Mouse (Mus musculus) forebrain, embryonic 14.5 days (tissue): Measurements from ENCODE around the gene Rps18. TPM values are rescaled to one million over a fixed set of nuclear protein-coding genes. Genes with fewer than 3 reads are reported as not detected.

Source experiments
- ATAC-seq: fragments of 200-750 bp; cut with Nextera tagmentation; 2 replicates; pipeline ENCODE4 v1.8.0; 2017; ENCODE audit warnings: mild to moderate bottlenecking, moderate library complexity
- DNase-seq: peaks from one replicate; pipeline ENCODE4 v3.0.0-alpha.2; 2015; ENCODE audit warnings: low spot score
- H3K27ac ChIP-seq: fragments of 300-500 bp; sonication (generic); 2 replicates; pipeline ENCODE4 v1.5.1; 2014; ENCODE audit warnings: low read depth, mild to moderate bottlenecking, control low read depth, low read length, moderate library complexity
- H3K27me3 ChIP-seq: fragments of 300-500 bp; sonication (generic); replicated peaks from 2 replicates; pipeline ENCODE4 v1.6.1; 2014; ENCODE audit warnings: low read length, control low read depth, mixed read lengths; ENCODE audit not compliant: control insufficient read depth, insufficient read depth
- H3K36me3 ChIP-seq: fragments of 300-500 bp; sonication (generic); 2 replicates; pipeline ENCODE4 v1.6.1; 2014; ENCODE audit warnings: low read length, control low read depth; ENCODE audit not compliant: control insufficient read depth, insufficient read depth
- H3K4me1 ChIP-seq: fragments of 300-500 bp; sonication (generic); 2 replicates; pipeline ENCODE4 v1.6.1; 2014; ENCODE audit warnings: antibody characterized with exemption, low read length, control low read depth; ENCODE audit not compliant: control insufficient read depth, insufficient read depth
- H3K4me2 ChIP-seq: fragments of 300-500 bp; sonication (generic); 2 replicates; pipeline ENCODE4 v1.6.1; 2014; ENCODE audit warnings: mild to moderate bottlenecking, control low read depth, low read length
- H3K4me3 ChIP-seq: fragments of 300-500 bp; sonication (generic); 2 replicates; pipeline ENCODE4 v1.5.1; 2014; ENCODE audit warnings: low read depth, low read length, control low read depth
- H3K9ac ChIP-seq: fragments of 300-500 bp; sonication (generic); 2 replicates; pipeline ENCODE4 v1.6.1; 2014; ENCODE audit warnings: mild to moderate bottlenecking, low read length, control low read depth, moderate library complexity
- H3K9me3 ChIP-seq: fragments of 300-500 bp; sonication (generic); replicated peaks from 2 replicates; pipeline ENCODE4 v1.6.1; 2016; ENCODE audit warnings: low read length, control low read depth, mixed read lengths; ENCODE audit not compliant: control insufficient read depth
- WGBS: fragments of 180-500 bp; shearing (Covaris S2); extraction: QIAGEN DNeasy Blood & Tissue Kit; methylation state at CpG from one replicate; pipeline ENCODE4 v1.1.7; 2014; 5-methylcytosine and 5-hydroxymethylcytosine counted together
- polyA plus RNA-seq: library from polyadenylated mRNA; unstranded; fragments of >200 nt; fragmentation: Nextera tagmentation; extraction: Ambion mirVana; gene quantifications from 2 replicates; pipeline ENCODE4 v1.2.1, GENCODE M21; 2014

Gene Rps18
- polyA plus RNA-seq, 1 experiment from 2014 or later, result 1,419 TPM

DNA sequence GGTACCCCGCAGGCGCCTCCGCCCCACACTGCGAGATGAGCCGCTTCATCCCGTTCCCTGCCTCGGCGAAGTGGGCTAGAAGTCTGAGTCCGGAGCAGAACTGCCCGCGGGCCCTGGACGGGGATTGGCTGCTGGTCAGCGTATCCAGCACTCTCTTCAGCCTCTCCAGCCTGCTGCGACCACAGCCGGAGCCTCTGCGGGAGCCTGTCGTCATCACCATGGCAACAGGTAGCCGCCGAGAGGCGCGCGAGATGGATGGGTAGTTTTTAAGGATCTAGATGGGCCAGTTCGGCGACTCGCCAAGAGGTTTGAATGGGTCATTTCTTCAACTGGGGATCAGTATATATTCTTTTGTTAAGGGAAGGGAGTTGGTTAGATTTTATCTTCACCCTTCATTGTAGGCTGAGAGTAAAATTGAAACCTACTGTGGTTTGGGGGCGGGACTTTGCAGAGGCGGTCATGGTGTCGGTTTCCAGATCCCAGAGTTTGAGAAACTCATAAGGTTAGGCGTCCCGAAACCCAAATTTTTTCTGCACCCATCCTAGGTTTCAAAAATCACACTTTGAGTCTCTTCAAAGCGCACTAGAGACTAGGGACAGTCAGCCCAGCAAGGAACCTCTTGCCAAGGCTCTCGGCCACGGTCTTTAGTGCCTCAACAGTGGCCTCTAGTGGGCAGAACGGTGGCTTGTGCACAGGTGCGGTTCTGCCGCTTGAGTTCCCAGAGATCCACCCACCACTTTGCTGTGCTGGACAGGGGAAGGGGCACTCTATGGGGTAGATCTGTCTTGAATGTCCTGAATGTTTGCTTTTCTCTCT, 35.3 kb downstream of the Rps18 start:
- Histone ChIP-seq H3K36me3 (no peaks in the 10 kb centered on the region; the same call in 1 of the 2 replicates), H3K9me3 (no peaks in the 10 kb centered on the region), H3K4me2 (peak overlapping the region; percentile 87), H3K4me3 (peak overlapping the region; percentile 40), H3K27ac (no peak overlapping the region), H3K4me1 (peaks cover 24% of the 10 kb centered on the region), H3K9ac (peak overlapping the region; percentile 67), H3K27me3 (no peaks in the 10 kb centered on the region)
- ATAC-seq, result peak; percentile 15
- WGBS, result under 1% methylated on average over 35 of the region's 36 CpGs
- peak; percentile 86 for DNase-seq

DNA sequence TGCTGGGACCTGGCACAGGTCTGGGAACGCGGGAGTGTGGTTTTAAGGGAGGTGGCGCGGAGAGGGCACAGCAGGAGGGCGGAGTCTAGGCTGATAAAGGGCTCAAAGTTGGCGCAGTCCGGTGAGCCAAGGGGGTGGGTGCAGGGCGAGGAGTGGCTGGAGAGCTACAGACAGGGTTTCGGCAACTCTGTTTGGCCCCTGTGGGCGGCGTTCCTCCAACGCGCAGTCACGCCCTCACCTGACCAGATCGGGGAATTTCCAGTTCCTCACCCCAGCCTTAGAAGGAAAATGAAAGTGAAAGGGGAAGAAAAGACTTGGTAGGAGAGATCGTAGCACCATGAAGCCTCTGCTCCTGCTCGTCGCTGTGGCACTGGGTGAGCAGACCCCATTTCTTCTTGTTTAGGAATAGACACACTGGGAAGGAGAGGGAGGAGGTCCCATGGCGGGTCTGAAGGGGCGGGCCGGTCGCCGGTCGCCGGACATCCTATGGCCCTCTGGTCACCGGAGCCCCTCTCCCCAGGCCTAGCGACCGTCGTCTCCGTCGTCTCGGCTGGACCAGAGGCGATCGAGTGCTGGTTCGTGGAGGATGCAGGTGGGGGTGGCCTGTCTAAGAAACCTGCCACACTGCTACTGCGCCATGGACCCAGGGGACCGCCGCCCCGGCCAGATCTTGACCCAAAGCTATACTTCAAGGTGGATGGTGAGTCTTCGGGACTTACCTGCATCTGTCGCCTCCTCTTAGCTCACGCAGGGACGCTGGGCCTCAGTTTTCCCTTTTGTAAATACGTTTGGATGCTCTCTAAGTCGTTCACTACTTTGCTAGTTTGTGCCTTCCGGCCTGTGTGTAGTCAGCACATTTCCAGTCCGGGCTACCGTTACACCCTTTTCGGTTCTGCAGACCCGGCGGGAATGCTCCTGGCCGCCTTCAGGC, 36.2 kb downstream of the Rps18 start:
- peaks cover 6% of the 10 kb centered on the region for H3K36me3 ChIP-seq
- ATAC-seq, result no peak
- H3K4me3 ChIP-seq, result peak overlapping the region; percentile 40
- H3K9me3 ChIP-seq, result no peaks in the 10 kb centered on the region
- peaks cover 24% of the 10 kb centered on the region for H3K4me1 ChIP-seq
- under 1% methylated on average over 52 of the region's 52 CpGs for WGBS
- peak overlapping the region; percentile 87 for H3K4me2 ChIP-seq
- H3K9ac ChIP-seq, result peak overlapping the region; percentile 67
- H3K27ac ChIP-seq, result no peak overlapping the region
- peak; percentile 42 for DNase-seq
- H3K27me3 ChIP-seq, result no peaks in the 10 kb centered on the region

DNA sequence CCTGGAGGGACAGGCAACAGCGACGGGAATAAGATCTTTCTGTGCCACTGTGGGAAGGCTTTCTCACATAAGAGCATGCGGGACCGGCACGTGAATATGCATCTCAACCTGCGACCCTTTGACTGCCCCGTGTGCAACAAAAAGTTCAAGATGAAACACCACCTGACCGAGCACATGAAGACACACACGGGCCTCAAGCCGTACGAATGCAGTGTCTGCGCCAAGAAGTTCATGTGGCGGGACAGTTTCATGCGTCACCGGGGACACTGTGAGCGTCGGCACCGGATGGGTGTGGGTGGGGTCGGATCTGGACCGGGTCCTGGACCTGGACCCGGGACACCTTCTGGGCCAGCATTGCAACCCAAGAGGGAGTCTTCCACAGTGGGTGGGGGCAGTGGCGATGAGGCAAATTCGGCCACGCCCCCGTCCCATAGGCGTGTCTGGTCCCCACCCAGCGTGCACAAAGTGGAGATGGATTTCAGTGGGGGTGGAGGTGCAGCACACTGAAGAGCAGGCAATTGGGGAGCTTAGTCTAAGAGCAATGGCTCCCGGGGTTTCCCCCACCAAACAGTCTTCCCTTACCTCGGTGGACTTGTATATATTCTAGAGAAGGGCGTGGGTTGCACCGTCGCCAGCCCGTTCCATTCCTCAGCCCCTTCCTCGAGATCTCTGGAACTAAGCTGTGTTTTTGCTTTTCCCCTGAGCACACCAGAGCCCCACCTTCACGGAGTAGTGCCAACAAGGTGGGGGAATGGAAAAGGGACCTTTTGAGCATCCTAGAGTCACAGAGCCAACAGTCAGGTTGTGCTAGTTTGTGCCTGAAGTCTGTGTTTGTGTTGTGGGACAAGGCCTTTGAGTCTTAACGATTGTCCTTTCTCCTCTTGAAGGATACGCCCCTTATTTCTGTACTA, 37.3 kb downstream of the Rps18 start:
- Histone ChIP-seq H3K4me2 (peak overlapping the region; percentile 87), H3K36me3 (peaks cover 17% of the 10 kb centered on the region), H3K9me3 (no peaks in the 10 kb centered on the region), H3K27me3 (no peaks in the 10 kb centered on the region), H3K27ac (no peak overlapping the region), H3K4me1 (peaks cover 24% of the 10 kb centered on the region), H3K9ac (no peak overlapping the region; the same call in 1 of the 2 replicates), H3K4me3 (peak overlapping the region; percentile 40)
- ATAC-seq (no peak), DNase-seq (no peak)
- 61% methylated on average over 37 of the region's 37 CpGs for WGBS

DNA sequence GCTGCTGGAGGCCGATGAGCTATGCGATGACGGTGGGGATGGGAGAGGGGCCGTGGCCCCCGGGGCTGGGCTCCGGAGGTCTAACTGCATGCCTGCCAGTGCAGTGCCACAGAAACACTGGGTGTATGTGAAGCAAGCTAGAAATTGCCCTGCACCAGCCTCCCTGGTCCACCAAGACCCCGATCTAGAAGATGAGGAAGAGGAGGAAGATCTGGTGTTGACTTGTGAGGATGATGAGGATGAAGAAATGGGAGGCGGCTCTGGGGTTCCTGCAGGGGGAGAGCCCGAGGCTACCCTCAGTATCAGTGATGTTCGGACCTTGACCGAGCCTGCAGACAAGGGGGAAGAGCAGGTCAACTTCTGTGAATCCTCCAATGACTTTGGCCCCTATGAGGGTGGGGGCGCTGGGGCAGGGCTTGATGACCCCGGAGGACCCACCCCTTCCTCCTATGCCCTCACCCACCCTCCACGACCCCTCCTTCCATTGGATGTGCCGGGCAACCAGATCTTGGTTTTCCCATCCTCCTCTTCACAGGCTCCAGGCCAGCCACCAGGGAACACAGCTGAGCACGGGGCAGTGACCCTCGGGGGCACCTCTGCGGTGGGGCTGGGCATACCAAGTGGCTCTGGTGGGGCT, 38.0 kb downstream of the Rps18 start:
- no peak overlapping the region for H3K27ac ChIP-seq
- peaks cover 24% of the 10 kb centered on the region for H3K4me1 ChIP-seq
- no peaks in the 10 kb centered on the region for H3K27me3 ChIP-seq
- no peak overlapping the region for H3K4me2 ChIP-seq
- WGBS, result 85% methylated on average over 18 of the region's 18 CpGs
- no peaks in the 10 kb centered on the region for H3K9me3 ChIP-seq
- H3K36me3 ChIP-seq, result peaks cover 23% of the 10 kb centered on the region
- no peak for DNase-seq
- H3K9ac ChIP-seq, result no peak overlapping the region
- no peak for ATAC-seq
- H3K4me3 ChIP-seq, result no peak overlapping the region

DNA sequence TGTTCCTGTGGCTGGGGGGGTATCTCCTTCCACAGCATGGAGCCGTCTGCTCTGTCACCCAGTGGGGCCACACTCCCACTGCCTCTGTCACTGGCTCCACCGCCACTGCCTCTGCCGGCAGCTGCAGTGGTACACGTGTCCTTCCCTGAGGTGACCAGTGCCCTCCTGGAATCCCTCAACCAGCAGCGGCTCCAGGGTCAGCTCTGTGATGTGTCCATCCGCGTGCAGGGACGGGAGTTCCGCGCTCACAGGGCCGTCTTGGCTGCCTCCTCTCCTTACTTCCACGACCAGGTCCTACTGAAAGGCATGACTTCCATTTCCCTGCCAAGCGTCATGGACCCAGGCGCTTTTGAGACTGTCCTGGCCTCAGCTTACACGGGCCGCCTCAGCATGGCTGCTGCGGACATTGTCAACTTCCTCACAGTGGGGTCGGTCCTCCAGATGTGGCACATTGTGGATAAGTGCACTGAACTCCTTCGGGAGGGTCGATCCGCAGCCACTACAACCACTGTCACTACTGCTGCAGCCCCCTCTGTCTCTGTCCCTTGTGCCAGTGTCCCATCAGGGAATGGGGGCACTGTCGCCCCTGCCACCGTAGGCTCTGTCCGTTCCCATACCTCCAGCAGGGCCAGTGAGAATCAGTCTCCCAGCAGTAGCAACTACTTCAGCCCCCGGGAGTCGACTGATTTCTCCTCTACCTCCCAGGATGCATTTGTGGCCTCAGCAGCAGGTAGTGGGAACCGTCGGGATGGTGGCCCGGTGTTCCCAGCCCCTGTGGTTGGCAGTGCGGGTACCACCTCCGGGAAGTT, 38.8 kb downstream of the Rps18 start:
- Histone ChIP-seq H3K27me3 (no peaks in the 10 kb centered on the region), H3K4me2 (peak overlapping the region; percentile 63), H3K4me3 (peak overlapping the region; percentile 55), H3K36me3 (peaks cover 29% of the 10 kb centered on the region), H3K4me1 (peaks cover 24% of the 10 kb centered on the region), H3K9me3 (no peaks in the 10 kb centered on the region), H3K9ac (peak overlapping the region; percentile 61; the same call in 1 of the 2 replicates), H3K27ac (no peak overlapping the region)
- ATAC-seq (no peak), DNase-seq (no peak)
- 77% methylated on average over 31 of the region's 31 CpGs for WGBS

DNA sequence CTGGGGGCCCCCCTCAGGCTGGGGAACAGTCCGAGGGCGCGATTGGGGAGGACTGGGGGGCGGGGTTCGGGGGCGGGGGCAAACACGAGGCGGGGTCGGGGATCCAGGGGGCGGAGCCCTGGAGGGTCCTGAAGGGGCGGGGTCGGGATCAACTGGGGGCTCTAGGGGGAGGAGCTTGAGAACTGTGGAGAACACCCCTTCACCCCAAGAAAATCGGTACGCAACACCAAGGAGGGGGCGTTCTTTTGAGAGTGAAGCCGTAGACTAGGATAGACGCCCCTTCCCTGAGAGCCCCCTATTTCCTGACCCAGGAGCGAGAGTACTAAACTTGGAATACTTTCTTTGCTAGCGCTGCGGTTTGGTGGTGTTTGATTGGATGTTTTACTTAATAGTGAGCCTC, 39.5 kb downstream of the Rps18 start:
- Histone ChIP-seq H3K27ac (peak overlapping the region; percentile 76), H3K4me3 (peak overlapping the region; percentile 55), H3K4me2 (peak overlapping the region; percentile 63), H3K9me3 (no peaks in the 10 kb centered on the region), H3K9ac (peak overlapping the region; percentile 61), H3K36me3 (peaks cover 37% of the 10 kb centered on the region), H3K4me1 (peaks cover 24% of the 10 kb centered on the region), H3K27me3 (no peaks in the 10 kb centered on the region)
- under 1% methylated on average over 12 of the region's 20 CpGs for WGBS
- DNase-seq, result peak; percentile 79
- peak; percentile 35 for ATAC-seq

DNA sequence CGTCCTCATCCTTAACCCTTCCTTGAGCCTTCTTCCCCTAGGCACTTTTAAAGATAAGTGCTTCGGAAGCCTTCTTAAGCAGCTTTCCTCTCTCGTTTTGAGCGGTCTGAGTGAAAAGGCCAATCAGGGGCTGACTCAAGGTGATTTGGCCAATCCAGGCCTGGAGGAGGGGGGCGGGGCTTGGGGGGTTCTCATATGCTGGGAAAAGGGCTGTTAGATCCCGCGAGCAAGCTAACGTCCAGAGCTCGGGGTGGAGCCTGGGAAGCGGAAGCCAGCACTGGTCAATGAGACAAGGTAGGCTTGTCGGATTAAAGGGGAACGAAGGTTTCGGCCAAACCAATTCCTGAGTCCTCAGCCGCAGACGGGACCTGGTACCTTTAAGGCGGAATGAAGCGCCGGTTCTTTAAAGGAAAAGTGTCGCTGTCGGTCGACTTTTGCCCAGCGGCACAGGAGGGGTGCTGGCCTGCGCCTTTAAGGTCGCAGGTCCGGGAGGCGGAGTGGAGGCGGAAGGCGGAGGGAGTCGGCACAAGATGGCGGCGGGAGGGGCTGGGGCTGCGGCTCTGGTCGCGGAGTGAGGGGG, 40.0 kb downstream of the Rps18 start, which contains the start of the genes Tapbp and Zbtb22:
Gene Tapbp (plus strand): TSS at position 229 of the 580 bp plus-strand sequence.
Gene Zbtb22 (plus strand): TSS at position 234 of the 580 bp plus-strand sequence.
- H3K36me3 ChIP-seq, result peaks cover 41% of the 10 kb centered on the region
- under 1% methylated on average over 31 of the region's 34 CpGs for WGBS
- H3K27me3 ChIP-seq, result no peaks in the 10 kb centered on the region
- peak within 1 kb of the TSS; percentile 63 for H3K4me2 ChIP-seq
- peak; percentile 92 for ATAC-seq
- DNase-seq, result peak; percentile 98
- no peaks in the 10 kb centered on the region for H3K9me3 ChIP-seq
- H3K4me1 ChIP-seq, result peaks cover 24% of the 10 kb centered on the region
- H3K27ac ChIP-seq, result peak within 1 kb of the TSS; percentile 76
- peak within 1 kb of the TSS; percentile 61 for H3K9ac ChIP-seq
- peak within 1 kb of the TSS; percentile 55 for H3K4me3 ChIP-seq
